Mouse (Mus musculus) 416B (cell line): ENCODE results near the gene Aar2.

Experiments
- DNase-seq: peaks from one replicate; pipeline ENCODE4 v3.0.0; 2011; ENCODE audit warnings: low read depth

The Aar2 gene

GRCm38 (mm10) chr2:156547123-156547891 is at the start of gene Aar2:
Gene Aar2, plus strand, starts transcription at chr2:156547584.
- DNase-seq = peak; percentile 87

GRCm38 (mm10) chr2:156497915-156498314 is 49.5 kb upstream of the Aar2 start:
- peak; percentile 73 for DNase-seq

GRCm38 (mm10) chr2:156501025-156501424 is 46.4 kb upstream of the Aar2 start:
- no peak for DNase-seq

GRCm38 (mm10) chr2:156505533-156505932 is 41.9 kb upstream of the Aar2 start:
- DNase-seq = no peak

- DNase-seq = no peak
These were observed 35.4 kb upstream of the Aar2 start for GRCm38 (mm10) chr2:156512028-156512427.

- no peak for DNase-seq
These were observed 34.8 kb upstream of the Aar2 start for GRCm38 (mm10) chr2:156512561-156512960.

- no peak for DNase-seq
These were observed 32.3 kb upstream of the Aar2 start for GRCm38 (mm10) chr2:156515102-156515501.

GRCm38 (mm10) chr2:156515565-156516185 is 31.7 kb upstream of the Aar2 start:
- DNase-seq = peak; percentile 60

GRCm38 (mm10) chr2:156516678-156517077 is 30.7 kb upstream of the Aar2 start:
- DNase-seq = peak; percentile 13

- DNase-seq = no peak
These were observed 29.1 kb upstream of the Aar2 start for GRCm38 (mm10) chr2:156518306-156518705.

- DNase-seq = no peak
These were observed 27.8 kb upstream of the Aar2 start for GRCm38 (mm10) chr2:156519584-156519983.

GRCm38 (mm10) chr2:156522994-156523393 is 24.4 kb upstream of the Aar2 start:
- peak; percentile 17 for DNase-seq

GRCm38 (mm10) chr2:156524078-156524477 is 23.3 kb upstream of the Aar2 start:
- no peak for DNase-seq

- DNase-seq = peak; percentile 68
These were observed 17.7 kb upstream of the Aar2 start for GRCm38 (mm10) chr2:156529726-156530125.

- DNase-seq = no peak
These were observed 14.2 kb upstream of the Aar2 start for GRCm38 (mm10) chr2:156533160-156533559.

GRCm38 (mm10) chr2:156538817-156539555 is 8.4 kb upstream of the Aar2 start:
- peak; percentile 73 for DNase-seq

GRCm38 (mm10) chr2:156540991-156541390 is 6.4 kb upstream of the Aar2 start:
- peak; percentile 11 for DNase-seq

GRCm38 (mm10) chr2:156542410-156542809 is 5.0 kb upstream of the Aar2 start:
- DNase-seq = no peak

GRCm38 (mm10) chr2:156543804-156544203 is 3.6 kb upstream of the Aar2 start:
- no peak for DNase-seq

- no peak for DNase-seq
These were observed 5.0 kb downstream of the Aar2 start for GRCm38 (mm10) chr2:156552421-156552820.

- DNase-seq = peak; percentile 60
These were observed 14.4 kb downstream of the Aar2 start for GRCm38 (mm10) chr2:156561808-156562207.

- DNase-seq = no peak
These were observed 16.2 kb downstream of the Aar2 start for GRCm38 (mm10) chr2:156563557-156563956.

GRCm38 (mm10) chr2:156566512-156566911 is 19.1 kb downstream of the Aar2 start:
- DNase-seq = no peak
